Mouse (Mus musculus): ENCODE measurements at regions not wholly inside any gene's neighbourhood (a gene's known extent, or its start where the extent isn't known, plus 50 kb on each side); places are given as distances from the start of the nearest gene placed in this dataset.

GRCm38 (mm10) chr9:52839996-52840395 lies 160.4 kb upstream of the AI593442 start:
- DNase-seq, result no peak

- DNase-seq, result no peak
These were observed 156.6 kb upstream of the AI593442 start for GRCm38 (mm10) chr9:52836151-52836630.

GRCm38 (mm10) chr9:52835481-52836150 lies 156.0 kb upstream of the AI593442 start:
- peak; percentile 15 for DNase-seq

- DNase-seq, result no peak
These were observed 147.2 kb upstream of the AI593442 start for GRCm38 (mm10) chr9:52826781-52827180.

- no peak for DNase-seq
These were observed 136.7 kb upstream of the AI593442 start for GRCm38 (mm10) chr9:52816309-52816708.

- no peak for DNase-seq
These were observed 123.4 kb upstream of the AI593442 start for GRCm38 (mm10) chr9:52802969-52803368.

GRCm38 (mm10) chr9:52801801-52802200 lies 122.2 kb upstream of the AI593442 start:
- no peak for DNase-seq

- no peak for DNase-seq
These were observed 120.9 kb upstream of the AI593442 start for GRCm38 (mm10) chr9:52800476-52800875.

- DNase-seq, result peak; percentile 23
These were observed 113.0 kb upstream of the AI593442 start for GRCm38 (mm10) chr9:52792596-52792995.

GRCm38 (mm10) chr9:52782520-52782919 lies 102.9 kb upstream of the AI593442 start:
- DNase-seq, result no peak

GRCm38 (mm10) chr9:52776542-52776941 lies 97.0 kb upstream of the AI593442 start:
- DNase-seq, result no peak

GRCm38 (mm10) chr9:52775232-52775631 lies 95.7 kb upstream of the AI593442 start:
- DNase-seq, result no peak

- DNase-seq, result peak; percentile 70
These were observed 88.5 kb upstream of the AI593442 start for GRCm38 (mm10) chr9:52768056-52768455.

GRCm38 (mm10) chr9:52765809-52766208 lies 86.2 kb upstream of the AI593442 start:
- DNase-seq, result no peak

- no peak for DNase-seq
These were observed 83.3 kb upstream of the AI593442 start for GRCm38 (mm10) chr9:52762836-52763235.

- DNase-seq, result no peak
These were observed 81.7 kb upstream of the AI593442 start for GRCm38 (mm10) chr9:52761257-52761656.

GRCm38 (mm10) chr9:52748366-52748765 lies 68.8 kb upstream of the AI593442 start:
- DNase-seq, result no peak

- DNase-seq, result no peak
These were observed 59.0 kb upstream of the AI593442 start for GRCm38 (mm10) chr9:52738560-52739100.
